Mouse (Mus musculus): Measurements from ENCODE around the gene Cacnb4.

DNA sequence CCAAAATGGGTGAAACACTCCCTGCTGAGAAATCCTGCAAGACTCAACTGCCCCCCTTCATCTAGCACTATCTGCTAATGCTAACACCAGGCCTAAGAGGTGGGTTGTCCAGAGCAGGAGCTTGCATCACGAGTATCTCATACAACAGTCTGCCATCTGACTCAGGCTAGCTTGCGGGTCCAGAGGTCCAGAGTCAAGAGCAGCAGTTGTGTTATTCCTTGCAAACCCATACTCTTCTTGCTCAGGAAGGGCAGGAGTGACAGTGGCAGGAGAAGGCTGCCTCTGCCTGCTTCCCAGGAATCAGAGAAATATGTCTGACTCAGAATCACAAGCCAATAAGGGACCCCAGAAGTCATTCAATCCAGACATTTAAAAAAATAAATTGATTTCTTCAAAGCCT, 116.4 kb downstream of the Cacnb4 start:
- TF ChIP-seq POLR2A (IDR thresholded peaks at IDR 0.05; ENCODE audit: borderline replicate concordance, control insufficient read depth, low read depth, low read length) (no peak), CTCF (IDR thresholded peaks at IDR 0.05; ENCODE audit: control insufficient read depth, insufficient read depth, low read length) (no peak)
